Mouse (Mus musculus): Measurements from ENCODE around the gene Dnah3. TPM values are rescaled to one million over a fixed set of nuclear protein-coding genes. Genes with fewer than 3 reads are reported as not detected.

Dnah3 gene
- polyA plus RNA-seq (2015; fragmentation: Nextera tagmentation; extraction: Ambion mirVana) = not detected in 2 replicates

GRCm38 (mm10) chr7:120095180-120095579 is at the start of gene Dnah3:
TSS of gene Dnah3 (minus strand) at chr7:120095280.
- no peak within 1 kb of the TSS for H3K4me2 ChIP-seq (ENCODE audit: low read depth, low read length)
- ATAC-seq (ENCODE audit: low read depth) = no peak
- no peak within 1 kb of the TSS for H3K4me3 ChIP-seq (ENCODE audit: low read depth, low read length)
- H3K36me3 ChIP-seq (ENCODE audit: control insufficient read depth, insufficient read depth) = no peaks in the 10 kb centered on the region
- WGBS (ENCODE audit: insufficient replicate concordance) = 59% methylated on average over 6 of the region's 6 CpGs
- H3K27ac ChIP-seq (ENCODE audit: low read length) = no peak within 1 kb of the TSS
- H3K9me3 ChIP-seq (replicated peaks; ENCODE audit: control insufficient read depth, low read length) = no peaks in the 10 kb centered on the region
- no peaks in the 10 kb centered on the region for H3K27me3 ChIP-seq (ENCODE audit: control insufficient read depth, insufficient read depth, low read depth, low read length)
- H3K9ac ChIP-seq (ENCODE audit: low read depth, low read length) = no peak within 1 kb of the TSS
- no peaks in the 10 kb centered on the region for H3K4me1 ChIP-seq (ENCODE audit: control insufficient read depth, low read depth, low read length)

DNA sequence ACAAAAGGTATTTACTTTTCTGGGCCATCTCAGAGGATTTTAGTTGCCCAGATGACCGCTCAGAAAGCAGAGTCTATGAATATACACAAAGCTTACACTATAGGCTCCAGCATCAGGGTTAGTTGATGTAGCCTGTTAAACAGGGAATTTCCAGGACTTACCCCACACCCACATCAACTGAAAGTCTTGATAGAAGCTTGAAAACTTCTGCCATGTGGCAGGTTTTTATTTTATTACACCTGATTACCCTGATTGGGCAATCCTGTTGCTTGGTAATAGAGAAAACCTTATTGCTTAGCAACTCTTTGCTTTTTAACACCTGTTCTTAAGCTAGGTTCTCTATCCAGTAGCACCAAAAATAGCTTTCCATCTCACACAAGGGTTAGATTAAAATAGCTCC is 47.7 kb upstream of the Dnah3 start:
- H3K4me1 ChIP-seq (ENCODE audit: control insufficient read depth, low read depth, low read length) = no peaks in the 10 kb centered on the region
- H3K27ac ChIP-seq (ENCODE audit: low read length) = no peak overlapping the region
- no peaks in the 10 kb centered on the region for H3K36me3 ChIP-seq (ENCODE audit: control insufficient read depth, insufficient read depth)
- WGBS (ENCODE audit: insufficient replicate concordance) = 44% methylated on average over 1 of the region's 1 CpGs
- H3K4me3 ChIP-seq (ENCODE audit: low read depth, low read length) = no peak overlapping the region
- H3K9me3 ChIP-seq (replicated peaks; ENCODE audit: control insufficient read depth, low read length) = no peaks in the 10 kb centered on the region
- no peak overlapping the region for H3K9ac ChIP-seq (ENCODE audit: low read depth, low read length)
- H3K4me2 ChIP-seq (ENCODE audit: low read depth, low read length) = no peak overlapping the region
- no peak for ATAC-seq (ENCODE audit: low read depth)
- no peaks in the 10 kb centered on the region for H3K27me3 ChIP-seq (ENCODE audit: control insufficient read depth, insufficient read depth, low read depth, low read length)

DNA sequence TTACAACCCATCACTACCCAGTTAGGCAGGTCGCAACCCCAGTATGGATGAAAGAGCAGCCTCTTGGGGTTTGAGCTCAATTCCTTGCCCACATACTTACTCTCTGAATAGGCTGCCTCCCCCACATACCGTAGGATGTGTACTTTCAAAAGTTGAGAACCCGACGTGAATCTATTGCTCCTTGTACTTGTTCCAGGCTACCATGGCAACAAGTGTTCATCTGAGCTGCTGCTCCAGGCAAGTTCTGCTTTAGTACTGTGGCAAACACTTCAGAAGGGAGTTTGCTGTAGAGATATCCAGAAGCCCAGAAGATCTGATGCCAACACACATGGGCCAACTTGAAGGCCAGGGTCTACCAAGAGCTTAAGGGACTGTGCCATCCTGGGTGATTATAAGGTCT is 33.9 kb upstream of the Dnah3 start:
- Histone ChIP-seq H3K4me3 (ENCODE audit: low read depth, low read length) (no peak overlapping the region), H3K9ac (ENCODE audit: low read depth, low read length) (no peak overlapping the region), H3K27ac (ENCODE audit: low read length) (no peak overlapping the region), H3K9me3 (replicated peaks; ENCODE audit: control insufficient read depth, low read length) (no peaks in the 10 kb centered on the region), H3K4me1 (ENCODE audit: control insufficient read depth, low read depth, low read length) (no peaks in the 10 kb centered on the region; the same call in 1 of the 2 replicates), H3K4me2 (ENCODE audit: low read depth, low read length) (no peak overlapping the region), H3K27me3 (ENCODE audit: control insufficient read depth, insufficient read depth, low read depth, low read length) (no peaks in the 10 kb centered on the region), H3K36me3 (ENCODE audit: control insufficient read depth, insufficient read depth) (no peaks in the 10 kb centered on the region)
- no peak for ATAC-seq (ENCODE audit: low read depth)
- 60% methylated on average over 4 of the region's 4 CpGs for WGBS (ENCODE audit: insufficient replicate concordance)

DNA sequence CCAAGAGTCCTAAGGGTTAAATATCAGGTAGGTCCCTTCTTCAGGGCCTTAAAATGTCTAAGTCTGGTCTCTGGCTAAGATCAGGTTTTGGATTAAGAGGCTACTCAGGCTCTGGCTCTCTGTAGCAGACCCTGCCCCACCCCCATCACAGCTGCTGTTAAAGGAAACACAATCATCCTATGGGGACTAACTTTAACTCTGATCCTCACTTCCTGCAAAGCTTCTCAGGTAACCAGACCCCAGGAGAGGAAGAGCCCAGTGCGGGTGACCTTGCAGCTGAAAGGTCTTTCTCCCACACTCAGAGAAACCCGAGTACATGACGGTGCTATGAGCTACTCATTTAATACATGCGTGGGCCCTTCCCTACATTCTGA is 32.6 kb upstream of the Dnah3 start:
- Histone ChIP-seq H3K4me3 (ENCODE audit: low read depth, low read length) (no peak overlapping the region), H3K4me1 (ENCODE audit: control insufficient read depth, low read depth, low read length) (no peaks in the 10 kb centered on the region; the same call in 1 of the 2 replicates), H3K27ac (ENCODE audit: low read length) (no peak overlapping the region), H3K36me3 (ENCODE audit: control insufficient read depth, insufficient read depth) (no peaks in the 10 kb centered on the region), H3K9ac (ENCODE audit: low read depth, low read length) (no peak overlapping the region), H3K4me2 (ENCODE audit: low read depth, low read length) (no peak overlapping the region), H3K27me3 (ENCODE audit: control insufficient read depth, insufficient read depth, low read depth, low read length) (no peaks in the 10 kb centered on the region), H3K9me3 (replicated peaks; ENCODE audit: control insufficient read depth, low read length) (no peaks in the 10 kb centered on the region)
- no peak for ATAC-seq (ENCODE audit: low read depth)
- WGBS (ENCODE audit: insufficient replicate concordance) = 44% methylated on average over 4 of the region's 4 CpGs

GRCm38 (mm10) chr7:120126976-120127685 is 32.1 kb upstream of the Dnah3 start:
- Histone ChIP-seq H3K27me3 (ENCODE audit: control insufficient read depth, insufficient read depth, low read depth, low read length) (no peaks in the 10 kb centered on the region), H3K4me3 (ENCODE audit: low read depth, low read length) (no peak overlapping the region), H3K27ac (ENCODE audit: low read length) (no peak overlapping the region), H3K9ac (ENCODE audit: low read depth, low read length) (no peak overlapping the region), H3K4me2 (ENCODE audit: low read depth, low read length) (no peak overlapping the region), H3K4me1 (ENCODE audit: control insufficient read depth, low read depth, low read length) (no peaks in the 10 kb centered on the region; the same call in 1 of the 2 replicates), H3K9me3 (replicated peaks; ENCODE audit: control insufficient read depth, low read length) (no peaks in the 10 kb centered on the region), H3K36me3 (ENCODE audit: control insufficient read depth, insufficient read depth) (no peaks in the 10 kb centered on the region)
- no peak for ATAC-seq (ENCODE audit: low read depth)
- 35% methylated on average over 5 of the region's 5 CpGs for WGBS (ENCODE audit: insufficient replicate concordance)

DNA sequence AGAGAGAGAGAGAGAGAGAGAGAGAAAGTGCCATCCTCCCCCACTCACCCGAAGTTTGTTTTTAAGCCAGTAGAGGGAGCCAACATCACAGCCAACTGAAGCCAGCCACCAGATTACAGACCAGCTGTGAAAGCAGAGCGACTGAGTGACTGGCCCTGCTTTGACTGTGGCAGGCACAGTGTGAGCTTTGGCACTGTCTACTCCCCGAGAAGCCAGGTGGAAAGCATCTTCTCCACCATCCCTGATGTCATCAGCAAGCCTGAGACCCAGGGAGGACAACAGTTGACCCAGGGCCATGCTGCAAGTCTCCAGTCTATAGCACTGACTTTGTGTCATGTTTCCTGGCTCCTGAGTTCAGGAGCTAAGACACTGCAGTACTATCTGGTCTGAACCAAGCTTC is 29.8 kb upstream of the Dnah3 start:
- H3K36me3 ChIP-seq (ENCODE audit: control insufficient read depth, insufficient read depth) = no peaks in the 10 kb centered on the region
- no peak overlapping the region for H3K27ac ChIP-seq (ENCODE audit: low read length)
- H3K4me1 ChIP-seq (ENCODE audit: control insufficient read depth, low read depth, low read length) = no peaks in the 10 kb centered on the region; the same call in 1 of the 2 replicates
- no peak overlapping the region for H3K9ac ChIP-seq (ENCODE audit: low read depth, low read length)
- H3K4me3 ChIP-seq (ENCODE audit: low read depth, low read length) = no peak overlapping the region
- H3K27me3 ChIP-seq (ENCODE audit: control insufficient read depth, insufficient read depth, low read depth, low read length) = no peaks in the 10 kb centered on the region
- H3K4me2 ChIP-seq (ENCODE audit: low read depth, low read length) = no peak overlapping the region
- WGBS (ENCODE audit: insufficient replicate concordance) = 4% methylated on average over 3 of the region's 3 CpGs
- H3K9me3 ChIP-seq (replicated peaks; ENCODE audit: control insufficient read depth, low read length) = no peaks in the 10 kb centered on the region
- peak; percentile 61; the same call in 1 of the 2 replicates for ATAC-seq (ENCODE audit: low read depth)

DNA sequence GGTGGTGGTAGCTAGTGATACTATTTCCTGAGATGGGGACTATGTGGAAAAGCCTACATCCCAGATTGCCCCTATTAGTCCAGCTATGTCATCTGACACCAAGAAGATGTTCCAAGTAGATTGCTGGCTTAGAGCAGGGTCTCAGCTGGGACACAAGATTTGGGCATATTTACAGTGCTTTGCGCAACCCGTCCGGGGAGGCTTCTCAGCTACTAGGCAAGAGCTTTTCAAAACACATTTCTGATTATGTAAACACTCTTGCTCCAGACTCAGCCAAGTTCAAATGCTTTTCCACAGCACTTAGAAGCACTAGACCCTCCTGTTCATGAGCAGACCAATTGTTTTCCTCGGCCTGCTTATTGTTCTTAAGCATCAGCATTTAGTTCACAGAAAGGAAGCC is 28.7 kb upstream of the Dnah3 start:
- Histone ChIP-seq H3K27ac (ENCODE audit: low read length) (no peak overlapping the region), H3K4me2 (ENCODE audit: low read depth, low read length) (no peak overlapping the region), H3K36me3 (ENCODE audit: control insufficient read depth, insufficient read depth) (no peaks in the 10 kb centered on the region), H3K27me3 (ENCODE audit: control insufficient read depth, insufficient read depth, low read depth, low read length) (no peaks in the 10 kb centered on the region), H3K4me1 (ENCODE audit: control insufficient read depth, low read depth, low read length) (no peaks in the 10 kb centered on the region; the same call in 1 of the 2 replicates), H3K4me3 (ENCODE audit: low read depth, low read length) (no peak overlapping the region), H3K9ac (ENCODE audit: low read depth, low read length) (no peak overlapping the region), H3K9me3 (replicated peaks; ENCODE audit: control insufficient read depth, low read length) (no peaks in the 10 kb centered on the region)
- 61% methylated on average over 4 of the region's 4 CpGs for WGBS (ENCODE audit: insufficient replicate concordance)
- ATAC-seq (ENCODE audit: low read depth) = no peak

- ATAC-seq (ENCODE audit: low read depth) = no peak
These were observed 22.4 kb upstream of the Dnah3 start for GRCm38 (mm10) chr7:120117529-120117928.

GRCm38 (mm10) chr7:120116976-120117375 is 21.9 kb upstream of the Dnah3 start:
- 69% methylated on average over 5 of the region's 5 CpGs for WGBS (ENCODE audit: insufficient replicate concordance)
- Histone ChIP-seq H3K4me1 (ENCODE audit: control insufficient read depth, low read depth, low read length) (no peaks in the 10 kb centered on the region), H3K27ac (ENCODE audit: low read length) (no peak overlapping the region), H3K9ac (ENCODE audit: low read depth, low read length) (no peak overlapping the region), H3K27me3 (ENCODE audit: control insufficient read depth, insufficient read depth, low read depth, low read length) (no peaks in the 10 kb centered on the region), H3K4me2 (ENCODE audit: low read depth, low read length) (no peak overlapping the region), H3K4me3 (ENCODE audit: low read depth, low read length) (no peak overlapping the region), H3K9me3 (replicated peaks; ENCODE audit: control insufficient read depth, low read length) (no peaks in the 10 kb centered on the region), H3K36me3 (ENCODE audit: control insufficient read depth, insufficient read depth) (no peaks in the 10 kb centered on the region)
- no peak for ATAC-seq (ENCODE audit: low read depth)

More at GRCm38 (mm10) chr7:120117529-120117928, 22.4 kb upstream of the Dnah3 start:
- H3K27ac ChIP-seq (ENCODE audit: low read length) = no peak overlapping the region
- no peaks in the 10 kb centered on the region for H3K36me3 ChIP-seq (ENCODE audit: control insufficient read depth, insufficient read depth)
- H3K4me3 ChIP-seq (ENCODE audit: low read depth, low read length) = no peak overlapping the region
- H3K4me2 ChIP-seq (ENCODE audit: low read depth, low read length) = no peak overlapping the region
- no peaks in the 10 kb centered on the region for H3K4me1 ChIP-seq (ENCODE audit: control insufficient read depth, low read depth, low read length)
- H3K9ac ChIP-seq (ENCODE audit: low read depth, low read length) = no peak overlapping the region
- 55% methylated on average over 6 of the region's 6 CpGs for WGBS (ENCODE audit: insufficient replicate concordance)
- H3K27me3 ChIP-seq (ENCODE audit: control insufficient read depth, insufficient read depth, low read depth, low read length) = no peaks in the 10 kb centered on the region
- no peaks in the 10 kb centered on the region for H3K9me3 ChIP-seq (replicated peaks; ENCODE audit: control insufficient read depth, low read length)

Measured in liver, embryonic 16.5 days (tissue).